Mouse (Mus musculus) lung, adult 2 months (tissue): ENCODE measurements around the gene Lrrc1.

Source experiments
- CTCF ChIP-seq: fragments of 200-500 bp; IDR thresholded peaks from 2 replicates; pipeline ENCODE4 v1.5.1; 2011; ENCODE audit warnings: mild to moderate bottlenecking, low read length, control low read depth; ENCODE audit not compliant: insufficient read depth
- POLR2A ChIP-seq: fragments of 200-500 bp; IDR thresholded peaks from 2 replicates; pipeline ENCODE4 v1.6.1; 2011; ENCODE audit warnings: low read depth, mild to moderate bottlenecking, control low read depth, low read length, borderline replicate concordance; ENCODE audit errors: extremely low read depth

- TF ChIP-seq CTCF (no peak), POLR2A (no peak)
Observed at GRCm38 (mm10) chr9:77586806-77587591, 42.3 kb upstream of the Lrrc1 start.
